Mouse (Mus musculus) layer of hippocampus, adult 2 months (tissue): ENCODE data around the gene Spns2. TPM values are rescaled to one million over a fixed set of nuclear protein-coding genes. Genes with fewer than 3 reads are reported as not detected.

Experiments used
- DNase-seq, 2 experiments: peaks; one replicate each; pipeline ENCODE4 v3.0.0; 2022; ENCODE audit warnings: low spot score in 2 of 2
- H3K27ac ChIP-seq: fragments of 200-600 bp; 2 replicates; pipeline ENCODE4 v1.8.1; 2022
- H3K4me3 ChIP-seq: fragments of 200-600 bp; 2 replicates; pipeline ENCODE4 v1.8.1; 2022; ENCODE audit warnings: mild to moderate bottlenecking
- CTCF ChIP-seq: fragments of 200-600 bp; conservative IDR thresholded peaks from 2 replicates; pipeline ENCODE4 v1.8.1; 2022; ENCODE audit warnings: antibody characterized with exemption, mild to moderate bottlenecking, moderate library complexity
- long read RNA-seq, 2 experiments: library from polyadenylated mRNA; stranded (forward); transcript quantifications; one replicate each; pipeline ENCODE4 v2.0.0; 2021; ENCODE audit warnings: borderline mapping rate in 2 of 2
- total RNA-seq, 2 experiments: library from RNA; stranded (reverse); gene quantifications; 2 replicates each; pipeline ENCODE4 v1.2.3; 2021

Spns2 gene
- total RNA-seq: 100 to 1,000 TPM; 101 to 105 TPM
- long read RNA-seq, experiment 1, transcript Spns2-201 (13 exons, 3,241 nt): major isoform, 28 of 70 reads
- long read RNA-seq, experiment 1, partial matches to known transcripts: 8 of 70 reads
- long read RNA-seq, experiment 1, other reads (novel, unspliced or antisense): 34 of 70 reads
- long read RNA-seq, experiment 2, transcript Spns2-201 (13 exons, 3,241 nt): major isoform, 24 of 82 reads
- long read RNA-seq, experiment 2, partial matches to known transcripts: 5 of 82 reads
- long read RNA-seq, experiment 2, other reads (novel, unspliced or antisense): 53 of 82 reads

GRCm38 (mm10) chr11:72489881-72490301, at the start of gene Spns2:
Gene Spns2 (minus strand): TSS chr11:72489904.
- TF ChIP-seq CTCF: peak; percentile 77
- peak; percentile 92 to 93 for DNase-seq
- Histone ChIP-seq H3K27ac (peak within 1 kb of the TSS; percentile 99), H3K4me3 (peak within 1 kb of the TSS; percentile 65)

GRCm38 (mm10) chr11:72538811-72539210, 49.1 kb upstream of the Spns2 start:
- H3K27ac ChIP-seq: no peak overlapping the region
- TF ChIP-seq CTCF: no peak
- DNase-seq: no peak
- H3K4me3 ChIP-seq: no peak overlapping the region

- H3K4me3 ChIP-seq: no peak overlapping the region
- no peak overlapping the region for H3K27ac ChIP-seq
- TF ChIP-seq CTCF: no peak
- no peak for DNase-seq
These were observed 48.5 kb upstream of the Spns2 start for GRCm38 (mm10) chr11:72538037-72538755.

GRCm38 (mm10) chr11:72537503-72537902, 47.8 kb upstream of the Spns2 start:
- no peak for DNase-seq
- TF ChIP-seq CTCF: no peak
- no peak overlapping the region for H3K4me3 ChIP-seq
- H3K27ac ChIP-seq: no peak overlapping the region

GRCm38 (mm10) chr11:72535519-72535918, 45.8 kb upstream of the Spns2 start:
- no peak for DNase-seq
- Histone ChIP-seq H3K27ac (no peak overlapping the region), H3K4me3 (no peak overlapping the region)
- peak; percentile 72 for TF ChIP-seq CTCF

- Histone ChIP-seq H3K27ac (no peak overlapping the region), H3K4me3 (no peak overlapping the region)
- TF ChIP-seq CTCF: no peak
- no peak for DNase-seq
These were observed 43.2 kb upstream of the Spns2 start for GRCm38 (mm10) chr11:72532890-72533289.

- peak; percentile 83 for TF ChIP-seq CTCF
- H3K27ac ChIP-seq: no peak overlapping the region
- no peak overlapping the region for H3K4me3 ChIP-seq
- peak in 1 of 2 experiments; percentile 25 for DNase-seq
These were observed 41.9 kb upstream of the Spns2 start for GRCm38 (mm10) chr11:72531632-72532031.

GRCm38 (mm10) chr11:72531144-72531543, 41.4 kb upstream of the Spns2 start:
- TF ChIP-seq CTCF: no peak
- Histone ChIP-seq H3K4me3 (no peak overlapping the region), H3K27ac (no peak overlapping the region)
- DNase-seq: no peak

GRCm38 (mm10) chr11:72526190-72526589, 36.5 kb upstream of the Spns2 start:
- Histone ChIP-seq H3K27ac (peak overlapping the region; percentile 28; the same call in 1 of the 2 replicates), H3K4me3 (no peak overlapping the region)
- no peak for TF ChIP-seq CTCF
- no peak for DNase-seq

GRCm38 (mm10) chr11:72523711-72524110, 34.0 kb upstream of the Spns2 start:
- DNase-seq: no peak
- TF ChIP-seq CTCF: no peak
- Histone ChIP-seq H3K4me3 (no peak overlapping the region), H3K27ac (peak overlapping the region; percentile 79)

- Histone ChIP-seq H3K27ac (peak overlapping the region; percentile 79), H3K4me3 (no peak overlapping the region)
- DNase-seq: peak; percentile 48 to 49
- no peak for TF ChIP-seq CTCF
These were observed 32.9 kb upstream of the Spns2 start for GRCm38 (mm10) chr11:72522616-72523041.

- no peak for TF ChIP-seq CTCF
- Histone ChIP-seq H3K4me3 (no peak overlapping the region), H3K27ac (peak overlapping the region; percentile 79)
- no peak for DNase-seq
These were observed 32.2 kb upstream of the Spns2 start for GRCm38 (mm10) chr11:72521598-72522541.

GRCm38 (mm10) chr11:72519895-72520294, 30.2 kb upstream of the Spns2 start:
- no peak overlapping the region for H3K27ac ChIP-seq
- no peak for DNase-seq
- H3K4me3 ChIP-seq: no peak overlapping the region
- TF ChIP-seq CTCF: no peak
